Mouse (Mus musculus) lung, postnatal 0 days (tissue): ENCODE data around the gene Msantd3. TPM values are rescaled to one million over a fixed set of nuclear protein-coding genes. Genes with fewer than 3 reads are reported as not detected.

Source experiments
- ATAC-seq: fragments of 200-750 bp; cut with Nextera tagmentation; 2 replicates; pipeline ENCODE4 v1.8.0; 2017; ENCODE audit warnings: moderate library complexity
- DNase-seq: peaks from one replicate; pipeline ENCODE4 v3.0.0-alpha.2; 2016; ENCODE audit warnings: low spot score
- H3K27ac ChIP-seq: fragments of 300-500 bp; sonication (generic); 2 replicates; pipeline ENCODE4 v1.5.1; 2014; ENCODE audit warnings: antibody characterized with exemption, mild to moderate bottlenecking, low read length, mixed read lengths
- H3K27me3 ChIP-seq: fragments of 300-500 bp; sonication (generic); replicated peaks from 2 replicates; pipeline ENCODE4 v1.6.1; 2014; ENCODE audit warnings: low read length, mixed read lengths; ENCODE audit not compliant: insufficient read depth
- H3K36me3 ChIP-seq: fragments of 300-500 bp; sonication (generic); 2 replicates; pipeline ENCODE4 v1.6.1; 2014; ENCODE audit warnings: low read length, mixed read lengths; ENCODE audit not compliant: insufficient read depth
- H3K4me1 ChIP-seq: fragments of 300-500 bp; sonication (generic); 2 replicates; pipeline ENCODE4 v1.6.1; 2014; ENCODE audit warnings: antibody characterized with exemption, low read depth, low read length, mixed read lengths; ENCODE audit not compliant: insufficient read depth
- H3K4me2 ChIP-seq: fragments of 300-500 bp; sonication (generic); replicated peaks from 2 replicates; pipeline ENCODE4 v1.6.1; 2014; ENCODE audit warnings: low read depth, mild to moderate bottlenecking, low read length, moderate library complexity, mixed read lengths
- H3K4me3 ChIP-seq: fragments of 300-500 bp; sonication (generic); 2 replicates; pipeline ENCODE4 v1.5.1; 2014; ENCODE audit warnings: low read depth, low read length
- H3K9ac ChIP-seq: fragments of 300-500 bp; sonication (generic); replicated peaks from 2 replicates; pipeline ENCODE4 v1.6.1; 2014; ENCODE audit warnings: low read depth, mild to moderate bottlenecking
- H3K9me3 ChIP-seq: fragments of 300-500 bp; sonication (generic); 2 replicates; pipeline ENCODE4 v1.6.1; 2016; ENCODE audit warnings: low read length, mixed read lengths
- CTCF ChIP-seq: IDR thresholded peaks from 2 replicates; pipeline ENCODE4 v1.5.1; 2016; ENCODE audit warnings: antibody characterized with exemption, mild to moderate bottlenecking
- EP300 ChIP-seq: IDR thresholded peaks from 2 replicates; pipeline ENCODE4 v1.6.1; 2016; ENCODE audit warnings: antibody characterized with exemption, mild to moderate bottlenecking, control low read depth
- WGBS: fragments of 180-500 bp; shearing (Covaris S2); extraction: QIAGEN DNeasy Blood & Tissue Kit; methylation state at CpG from one replicate; pipeline ENCODE4 v1.1.7; 2014; 5-methylcytosine and 5-hydroxymethylcytosine counted together
- polyA plus RNA-seq: library from polyadenylated mRNA; unstranded; fragments of >200 nt; fragmentation: Nextera tagmentation; extraction: Ambion mirVana; gene quantifications from 2 replicates; pipeline ENCODE4 v1.2.1, GENCODE M21; 2015

The Msantd3 gene
- polyA plus RNA-seq, 1 experiment from 2014 or later: 12.2 TPM

DNA sequence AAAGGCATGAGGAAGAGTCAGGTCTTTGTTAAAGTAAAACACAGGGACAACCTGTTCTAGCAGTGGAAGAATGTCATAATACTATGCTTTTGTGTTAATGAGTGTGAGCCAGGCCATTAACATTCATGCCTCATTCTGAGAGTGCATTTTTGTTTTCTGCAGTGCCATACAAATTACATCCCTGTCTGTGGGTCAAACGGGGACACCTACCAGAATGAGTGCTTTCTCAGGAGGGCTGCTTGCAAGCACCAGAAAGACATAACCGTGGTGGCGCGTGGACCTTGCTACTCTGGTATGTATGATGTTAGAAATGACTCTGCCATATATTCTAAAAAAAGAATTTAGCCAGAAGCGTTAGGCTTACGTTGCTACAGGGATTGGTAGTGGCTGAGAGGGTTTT is 70.5 kb downstream of the Msantd3 start:
- TF ChIP-seq EP300: no peak
- TF ChIP-seq CTCF: no peak

More for the DNA sequence above, 70.5 kb downstream of the Msantd3 start:
- 91% methylated on average over 6 of the region's 6 CpGs for WGBS
- Histone ChIP-seq H3K36me3 (no peaks in the 10 kb centered on the region), H3K27ac (no peak overlapping the region), H3K27me3 (no peaks in the 10 kb centered on the region), H3K9me3 (no peaks in the 10 kb centered on the region), H3K4me2 (no peak overlapping the region), H3K4me3 (no peak overlapping the region), H3K9ac (no peak overlapping the region), H3K4me1 (no peaks in the 10 kb centered on the region)
- no peak for DNase-seq
- ATAC-seq: no peak

Other genes with a start within 250 kb of the Msantd3 start
- gene Tex10, start 66.5 kb upstream of the Msantd3 start, polyA plus RNA-seq: 17.2 and 19.9 TPM in 2 replicates
- 29.4 and 36.5 TPM in 2 replicates for gene Tmeff1, start 45.2 kb downstream of the Msantd3 start, polyA plus RNA-seq
- 0.55 and 0.93 TPM in 2 replicates for gene Cavin4, start 123.6 kb downstream of the Msantd3 start, polyA plus RNA-seq